Comparison of ENCODE assay signal across 8 mouse cellular contexts in genomic region chr1:165853729-165854420, GRCm38 (mm10).
DNase-seq lines count a peak whose midpoint lies in the region; ATAC-seq lines count a peak whose summit lies in the region.

No protein-coding gene starts in this region.

- no peaks in the 10 kb centered on the region for H3K36me3 ChIP-seq in hindbrain, embryonic 16.5 days (ENCODE audit: control insufficient read depth, insufficient read depth, low read length)
- no peaks in the 10 kb centered on the region for H3K36me3 ChIP-seq in liver, embryonic 13.5 days

- DNase-seq in urinary bladder, adult 2 months (ENCODE audit: low spot score) = peak; percentile 41
- DNase-seq in urinary bladder, postnatal 10 days (ENCODE audit: low spot score) = no peak
- peak; percentile 78 for DNase-seq in brain, adult 2 months (ENCODE audit: low read depth, low spot score)
- peak; percentile 55 for DNase-seq in liver, embryonic 13.5 days
- DNase-seq in retina, postnatal 1 day = peak; percentile 81
- DNase-seq in urinary bladder, postnatal 25 days (ENCODE audit: low spot score) = peak; percentile 63

- 64% methylated on average over 10 of the region's 10 CpGs for WGBS in hindbrain, embryonic 16.5 days
- 39% methylated on average over 10 of the region's 10 CpGs for WGBS in liver, embryonic 13.5 days (ENCODE audit: insufficient replicate concordance)

- H3K4me1 ChIP-seq in hindbrain, embryonic 16.5 days (ENCODE audit: control insufficient read depth, insufficient read depth, low read depth, low read length) = no peaks in the 10 kb centered on the region
- peaks cover 38% of the 10 kb centered on the region for H3K4me1 ChIP-seq in liver, embryonic 13.5 days (replicated peaks)

- no peaks in the 10 kb centered on the region for H3K9me3 ChIP-seq in hindbrain, embryonic 16.5 days (ENCODE audit: control insufficient read depth, low read length)
- H3K9me3 ChIP-seq in liver, embryonic 13.5 days (replicated peaks) = no peaks in the 10 kb centered on the region

- no peak overlapping the region for H3K27ac ChIP-seq in hindbrain, embryonic 16.5 days (ENCODE audit: low read depth, low read length)
- no peak overlapping the region for H3K27ac ChIP-seq in liver, embryonic 13.5 days

- H3K27me3 ChIP-seq in hindbrain, embryonic 16.5 days (replicated peaks; ENCODE audit: control insufficient read depth, insufficient read depth, low read length) = no peaks in the 10 kb centered on the region
- H3K27me3 ChIP-seq in liver, embryonic 13.5 days = no peaks in the 10 kb centered on the region

- H3K9ac ChIP-seq in hindbrain, embryonic 16.5 days (ENCODE audit: low read depth, low read length) = no peak overlapping the region
- no peak overlapping the region for H3K9ac ChIP-seq in liver, embryonic 13.5 days

- no peak overlapping the region for H3K4me2 ChIP-seq in hindbrain, embryonic 16.5 days (ENCODE audit: low read length)
- no peak overlapping the region for H3K4me2 ChIP-seq in liver, embryonic 13.5 days

- H3K4me3 ChIP-seq in hindbrain, embryonic 16.5 days (ENCODE audit: low read length) = no peak overlapping the region
- no peak overlapping the region for H3K4me3 ChIP-seq in liver, embryonic 13.5 days (replicated peaks)

- ATAC-seq in erythroid progenitor cell, adult 5-6 weeks (replicated peaks; ENCODE audit: low FRiP score, poor library complexity, severe bottlenecking) = peak; percentile 33; the same call in 1 of the 2 replicates
- ATAC-seq in hindbrain, embryonic 16.5 days = peak; percentile 21; the same call in 1 of the 2 replicates
- ATAC-seq in liver, embryonic 13.5 days (ENCODE audit: low read depth) = peak; percentile 47
